Mouse (Mus musculus) hindbrain, embryonic 16.5 days (tissue): ENCODE results near the gene Tgds. TPM values are rescaled to one million over a fixed set of nuclear protein-coding genes. Genes with fewer than 3 reads are reported as not detected.
"Not testable (repeated sequence)": the region's sequence is repeated elsewhere in the genome, so short reads cannot be mapped to it uniquely, and the experiment has no call there.

Experiments used
- ATAC-seq: fragments of 200-750 bp; cut with Nextera tagmentation; 2 replicates; pipeline ENCODE4 v1.8.0; 2017; ENCODE audit warnings: moderate TSS enrichment, moderate library complexity
- H3K27ac ChIP-seq: fragments of 300-500 bp; sonication (generic); 2 replicates; pipeline ENCODE4 v1.5.1; 2014; ENCODE audit warnings: low read depth, mild to moderate bottlenecking, control low read depth, low read length, moderate library complexity
- H3K27me3 ChIP-seq: fragments of 300-500 bp; sonication (generic); replicated peaks from 2 replicates; pipeline ENCODE4 v1.6.1; 2014; ENCODE audit warnings: low read length; ENCODE audit not compliant: control insufficient read depth, insufficient read depth
- H3K36me3 ChIP-seq: fragments of 300-500 bp; sonication (generic); 2 replicates; pipeline ENCODE4 v1.6.1; 2014; ENCODE audit warnings: mild to moderate bottlenecking, low read length, moderate library complexity, mixed read lengths; ENCODE audit not compliant: control insufficient read depth, insufficient read depth
- H3K4me1 ChIP-seq: fragments of 300-500 bp; sonication (generic); 2 replicates; pipeline ENCODE4 v1.6.1; 2014; ENCODE audit warnings: low read depth, low read length; ENCODE audit not compliant: control insufficient read depth, insufficient read depth
- H3K4me2 ChIP-seq: fragments of 300-500 bp; sonication (generic); 2 replicates; pipeline ENCODE4 v1.6.1; 2014; ENCODE audit warnings: mild to moderate bottlenecking, low read length, control low read depth, moderate library complexity
- H3K4me3 ChIP-seq: fragments of 300-500 bp; sonication (generic); 2 replicates; pipeline ENCODE4 v1.5.1; 2014; ENCODE audit warnings: mild to moderate bottlenecking, low read length, control low read depth, moderate library complexity
- H3K9ac ChIP-seq: fragments of 300-500 bp; sonication (generic); 2 replicates; pipeline ENCODE4 v1.6.1; 2014; ENCODE audit warnings: low read depth, mild to moderate bottlenecking, control low read depth, low read length, moderate library complexity
- H3K9me3 ChIP-seq: fragments of 300-500 bp; sonication (generic); 2 replicates; pipeline ENCODE4 v1.6.1; 2014; ENCODE audit warnings: mild to moderate bottlenecking, low read length, moderate library complexity; ENCODE audit not compliant: control insufficient read depth
- WGBS: fragments of 180-500 bp; shearing (Covaris S2); extraction: QIAGEN DNeasy Blood & Tissue Kit; methylation state at CpG from one replicate; pipeline ENCODE4 v1.1.7; 2014; 5-methylcytosine and 5-hydroxymethylcytosine counted together
- polyA plus RNA-seq: library from polyadenylated mRNA; unstranded; fragments of >200 nt; fragmentation: Nextera tagmentation; extraction: Ambion mirVana; gene quantifications from 2 replicates; pipeline ENCODE4 v1.2.1, GENCODE M21; 2015

The Tgds gene
- polyA plus RNA-seq, 1 experiment from 2014 or later: 15.3 TPM

DNA sequence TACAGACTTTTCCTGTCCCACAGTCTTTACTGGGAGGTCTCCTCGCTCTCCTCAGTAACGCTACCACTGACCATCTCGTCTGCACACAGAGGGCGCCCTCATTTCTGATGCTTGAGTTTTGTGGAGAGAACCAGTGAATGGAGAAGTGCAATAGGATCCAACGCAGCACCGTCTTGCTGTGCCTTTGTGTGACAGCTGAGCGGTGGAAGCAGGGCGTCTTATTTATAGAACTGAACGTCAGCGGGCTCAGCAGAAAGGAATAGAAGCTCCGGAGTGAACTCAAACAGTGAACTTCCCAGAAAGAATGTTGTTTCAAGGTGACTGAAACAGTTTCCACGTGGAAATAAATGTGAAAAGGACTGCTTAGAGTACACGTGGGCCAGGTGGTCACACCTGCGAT, 30.1 kb upstream of the Tgds start:
- no peak overlapping the region for H3K4me2 ChIP-seq
- ATAC-seq: no peak
- peaks cover 24% of the 10 kb centered on the region for H3K36me3 ChIP-seq
- no peaks in the 10 kb centered on the region for H3K27me3 ChIP-seq
- H3K4me1 ChIP-seq: no peaks in the 10 kb centered on the region
- no peak overlapping the region for H3K27ac ChIP-seq
- H3K9me3 ChIP-seq: no peaks in the 10 kb centered on the region
- no peak overlapping the region for H3K4me3 ChIP-seq
- H3K9ac ChIP-seq: no peak overlapping the region
- 58% methylated on average over 14 of the region's 14 CpGs for WGBS

DNA sequence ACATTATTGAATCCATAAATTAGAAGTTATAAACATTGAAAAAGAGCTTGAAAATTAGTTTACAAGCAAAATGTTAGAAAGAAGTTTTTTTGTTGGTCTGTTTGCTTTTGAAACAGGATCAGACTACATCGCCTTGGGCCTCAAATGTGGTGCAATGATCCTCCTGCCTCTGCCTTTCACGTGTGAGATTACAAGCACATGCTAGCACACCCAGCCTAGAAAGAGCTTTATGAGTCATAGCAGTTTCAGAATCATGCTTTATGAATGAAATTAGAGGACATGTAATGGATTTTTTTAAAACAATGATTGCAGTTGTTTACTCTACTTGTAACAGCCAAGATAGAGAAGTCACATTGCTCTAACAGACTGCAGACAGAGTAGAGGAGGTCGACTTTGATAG, 29.2 kb upstream of the Tgds start:
- Histone ChIP-seq H3K4me1 (no peaks in the 10 kb centered on the region), H3K9ac (no peak overlapping the region), H3K36me3 (peaks cover 24% of the 10 kb centered on the region), H3K4me3 (no peak overlapping the region), H3K27me3 (no peaks in the 10 kb centered on the region), H3K9me3 (no peaks in the 10 kb centered on the region), H3K27ac (no peak overlapping the region), H3K4me2 (no peak overlapping the region)
- ATAC-seq: no peak
- 96% methylated on average over 3 of the region's 3 CpGs for WGBS

DNA sequence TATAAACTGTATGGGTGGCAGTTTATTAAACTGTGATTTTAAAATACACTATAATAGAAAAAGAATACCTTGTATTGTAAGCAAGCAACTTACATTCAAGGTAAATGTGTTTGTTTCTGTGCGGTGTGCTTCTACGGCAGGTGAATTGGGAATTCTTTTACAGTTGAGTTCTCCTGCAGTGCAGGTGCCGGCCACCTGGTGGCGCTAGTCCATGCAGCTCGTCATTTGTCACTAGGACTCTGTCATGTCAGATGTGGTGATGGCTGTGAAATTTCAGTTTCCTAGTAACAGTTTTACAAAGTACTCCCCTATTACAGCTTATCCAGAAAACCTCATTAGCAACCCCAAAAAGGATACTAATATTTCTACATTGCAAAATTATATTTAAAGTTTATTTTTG, 24.6 kb upstream of the Tgds start:
- Histone ChIP-seq H3K4me1 (no peaks in the 10 kb centered on the region), H3K4me3 (no peak overlapping the region), H3K9me3 (no peaks in the 10 kb centered on the region), H3K27ac (no peak overlapping the region), H3K27me3 (no peaks in the 10 kb centered on the region), H3K9ac (no peak overlapping the region), H3K36me3 (peaks cover 28% of the 10 kb centered on the region), H3K4me2 (no peak overlapping the region)
- WGBS: 22% methylated on average over 5 of the region's 5 CpGs
- no peak; the same call in 1 of the 2 replicates for ATAC-seq

GRCm38 (mm10) chr14:118156740-118157139, 24.2 kb upstream of the Tgds start:
- Histone ChIP-seq H3K9ac (no peak overlapping the region), H3K4me3 (no peak overlapping the region), H3K4me2 (no peak overlapping the region), H3K27ac (no peak overlapping the region), H3K4me1 (no peaks in the 10 kb centered on the region), H3K36me3 (peaks cover 24% of the 10 kb centered on the region; the same call in 1 of the 2 replicates), H3K27me3 (no peaks in the 10 kb centered on the region), H3K9me3 (no peaks in the 10 kb centered on the region)
- 86% methylated on average over 10 of the region's 10 CpGs for WGBS
- no peak; the same call in 1 of the 2 replicates for ATAC-seq

DNA sequence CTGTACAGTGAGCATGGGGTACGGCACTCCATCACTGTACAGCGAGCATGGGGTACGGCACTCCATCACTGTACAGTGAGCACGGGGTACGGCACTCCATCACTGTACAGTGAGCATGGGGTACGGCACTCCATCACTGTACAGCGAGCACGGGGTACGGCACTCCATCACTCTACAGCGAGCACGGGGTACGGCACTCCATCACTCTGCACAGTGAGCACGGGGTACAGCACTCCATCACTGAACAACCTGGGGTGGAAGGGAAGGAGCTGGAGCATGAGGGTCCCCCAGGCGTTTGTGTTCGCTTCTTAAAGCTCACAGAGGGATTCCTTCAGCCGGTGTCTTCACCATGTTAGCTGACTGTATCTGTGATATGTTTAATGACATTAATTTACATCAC, 23.5 kb upstream of the Tgds start:
- H3K27ac ChIP-seq, H3K9ac ChIP-seq, H3K27me3 ChIP-seq, H3K4me1 ChIP-seq, ATAC-seq, H3K9me3 ChIP-seq, H3K4me3 ChIP-seq, H3K4me2 ChIP-seq: not testable (repeated sequence)
- 94% methylated on average over 15 of the region's 16 CpGs for WGBS
- peaks cover 21% of the 10 kb centered on the region; the same call in 1 of the 2 replicates for H3K36me3 ChIP-seq

- Histone ChIP-seq H3K4me3 (no peak overlapping the region), H3K9ac (no peak overlapping the region), H3K4me2 (no peak overlapping the region), H3K4me1 (no peaks in the 10 kb centered on the region), H3K36me3 (peaks cover 12% of the 10 kb centered on the region), H3K27ac (no peak overlapping the region), H3K27me3 (no peaks in the 10 kb centered on the region), H3K9me3 (no peaks in the 10 kb centered on the region)
- whole genome bisulfite sequencing: 95% methylated on average over 8 of the region's 8 CpGs
- ATAC-seq: 0 out of 2 replicates have a peak, but pooled peaks have one; percentile 20
These were observed 19.7 kb upstream of the Tgds start for GRCm38 (mm10) chr14:118152294-118152651.

- no peak overlapping the region for H3K4me3 ChIP-seq
- peak; percentile 60; the same call in 1 of the 2 replicates for ATAC-seq
- H3K4me2 ChIP-seq: no peak overlapping the region
- H3K4me1 ChIP-seq: no peaks in the 10 kb centered on the region
- 74% methylated on average over 5 of the region's 5 CpGs for WGBS
- H3K9me3 ChIP-seq: no peaks in the 10 kb centered on the region
- H3K36me3 ChIP-seq: peaks cover 12% of the 10 kb centered on the region
- H3K9ac ChIP-seq: no peak overlapping the region
- H3K27ac ChIP-seq: no peak overlapping the region
- H3K27me3 ChIP-seq: no peaks in the 10 kb centered on the region
These were observed 19.2 kb upstream of the Tgds start for GRCm38 (mm10) chr14:118151651-118152293.

GRCm38 (mm10) chr14:118150656-118151551, 18.3 kb upstream of the Tgds start:
- H3K27me3 ChIP-seq: no peaks in the 10 kb centered on the region
- peaks cover 6% of the 10 kb centered on the region; the same call in 1 of the 2 replicates for H3K36me3 ChIP-seq
- H3K9ac ChIP-seq: no peak overlapping the region
- H3K27ac ChIP-seq: no peak overlapping the region
- no peak for ATAC-seq
- H3K4me3 ChIP-seq: no peak overlapping the region
- H3K4me2 ChIP-seq: no peak overlapping the region
- H3K9me3 ChIP-seq: no peaks in the 10 kb centered on the region
- 91% methylated on average over 26 of the region's 26 CpGs for WGBS
- H3K4me1 ChIP-seq: no peaks in the 10 kb centered on the region

DNA sequence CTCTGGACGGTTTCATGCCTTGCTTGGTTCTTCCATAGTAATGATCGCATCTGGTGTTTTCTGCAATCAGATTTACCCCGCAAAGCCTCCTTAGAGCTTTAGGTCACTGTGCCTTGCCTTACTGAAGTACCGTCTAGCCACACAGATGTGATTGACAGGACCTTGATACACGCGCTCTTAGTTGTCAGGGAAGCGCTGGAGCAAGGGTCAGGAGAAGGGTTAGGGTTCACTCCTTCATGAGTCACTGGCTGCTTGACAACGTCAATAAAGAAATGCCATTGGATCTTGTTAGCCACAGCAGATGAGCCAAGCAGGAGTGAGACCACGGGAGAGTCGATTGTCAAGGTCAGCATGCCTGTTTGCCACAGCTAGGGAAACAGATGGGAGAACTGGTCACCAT, 16.0 kb upstream of the Tgds start:
- no peak overlapping the region for H3K4me3 ChIP-seq
- no peaks in the 10 kb centered on the region for H3K27me3 ChIP-seq
- H3K36me3 ChIP-seq: peaks cover 6% of the 10 kb centered on the region; the same call in 1 of the 2 replicates
- no peaks in the 10 kb centered on the region for H3K4me1 ChIP-seq
- H3K27ac ChIP-seq: no peak overlapping the region
- no peak overlapping the region for H3K4me2 ChIP-seq
- H3K9ac ChIP-seq: no peak overlapping the region
- H3K9me3 ChIP-seq: no peaks in the 10 kb centered on the region
- ATAC-seq: no peak
- 76% methylated on average over 10 of the region's 10 CpGs for WGBS
